Mouse (Mus musculus) induced T-regulatory cell, adult 2 months (primary cell): ENCODE results near the gene Pgbd1.
"Not testable (repeated sequence)": the region's sequence is repeated elsewhere in the genome, so short reads cannot be mapped to it uniquely, and the experiment has no call there.

Experiments
- DNase-seq: peaks from one replicate; pipeline ENCODE4 v3.0.0-alpha.2; 2012; ENCODE audit warnings: low read depth

Pgbd1 gene

DNA sequence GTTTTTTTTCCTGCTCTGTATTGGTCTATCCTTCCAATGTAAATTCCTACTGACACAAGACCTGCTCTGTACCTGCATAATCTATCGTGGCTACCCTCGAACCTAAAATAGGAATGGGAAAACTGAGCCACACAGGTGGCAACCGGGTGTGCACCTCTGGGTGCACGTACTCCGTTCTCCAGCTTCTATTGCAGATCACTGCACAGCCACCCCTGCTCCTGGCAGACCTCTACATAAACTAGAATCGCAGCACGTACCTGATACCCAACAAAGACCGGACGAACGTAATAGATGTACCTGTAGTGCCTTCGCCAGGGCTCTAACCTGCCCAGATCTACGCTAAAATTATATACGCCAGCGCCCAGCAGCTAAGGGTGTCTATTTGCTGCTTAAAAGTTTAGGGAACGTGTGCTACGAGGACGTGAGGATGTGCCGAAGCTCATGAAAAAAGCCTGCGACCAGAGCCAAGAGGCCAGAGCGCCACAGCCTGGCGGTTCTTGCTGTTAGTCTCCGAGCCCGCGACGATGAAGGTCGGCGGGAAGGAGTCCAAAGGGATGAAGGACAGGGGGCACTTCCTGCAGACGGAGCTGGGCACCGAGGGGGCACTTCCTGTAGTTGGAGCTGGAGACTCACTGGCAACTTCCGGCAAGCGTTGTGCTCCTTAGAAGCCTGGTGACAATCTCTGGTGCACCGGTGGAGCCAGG lies at the start of gene Pgbd1:
Gene Pgbd1 (minus strand): TSS at position 556 of the 704 bp plus-strand sequence.
- DNase-seq, result peak; percentile 75

DNA sequence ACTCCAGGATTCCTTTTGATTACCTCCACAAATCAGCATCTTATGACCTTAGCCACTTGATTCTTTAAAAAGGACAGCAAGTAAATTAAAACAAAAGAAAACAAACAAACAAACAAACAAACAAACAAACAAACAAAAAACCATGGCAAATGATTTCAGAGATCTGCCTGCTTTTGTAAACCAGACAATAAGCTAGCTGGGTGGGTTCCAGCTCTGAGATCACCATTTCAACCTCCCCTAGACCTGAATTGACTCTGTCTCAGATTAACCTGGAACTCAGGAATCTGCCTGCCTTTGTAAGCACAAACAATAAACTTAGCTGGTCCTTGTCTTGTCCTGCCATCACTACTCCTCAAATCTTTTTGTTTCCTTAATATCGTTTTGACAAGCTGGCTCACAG lies 46.0 kb upstream of the Pgbd1 start:
- no peak for DNase-seq

DNA sequence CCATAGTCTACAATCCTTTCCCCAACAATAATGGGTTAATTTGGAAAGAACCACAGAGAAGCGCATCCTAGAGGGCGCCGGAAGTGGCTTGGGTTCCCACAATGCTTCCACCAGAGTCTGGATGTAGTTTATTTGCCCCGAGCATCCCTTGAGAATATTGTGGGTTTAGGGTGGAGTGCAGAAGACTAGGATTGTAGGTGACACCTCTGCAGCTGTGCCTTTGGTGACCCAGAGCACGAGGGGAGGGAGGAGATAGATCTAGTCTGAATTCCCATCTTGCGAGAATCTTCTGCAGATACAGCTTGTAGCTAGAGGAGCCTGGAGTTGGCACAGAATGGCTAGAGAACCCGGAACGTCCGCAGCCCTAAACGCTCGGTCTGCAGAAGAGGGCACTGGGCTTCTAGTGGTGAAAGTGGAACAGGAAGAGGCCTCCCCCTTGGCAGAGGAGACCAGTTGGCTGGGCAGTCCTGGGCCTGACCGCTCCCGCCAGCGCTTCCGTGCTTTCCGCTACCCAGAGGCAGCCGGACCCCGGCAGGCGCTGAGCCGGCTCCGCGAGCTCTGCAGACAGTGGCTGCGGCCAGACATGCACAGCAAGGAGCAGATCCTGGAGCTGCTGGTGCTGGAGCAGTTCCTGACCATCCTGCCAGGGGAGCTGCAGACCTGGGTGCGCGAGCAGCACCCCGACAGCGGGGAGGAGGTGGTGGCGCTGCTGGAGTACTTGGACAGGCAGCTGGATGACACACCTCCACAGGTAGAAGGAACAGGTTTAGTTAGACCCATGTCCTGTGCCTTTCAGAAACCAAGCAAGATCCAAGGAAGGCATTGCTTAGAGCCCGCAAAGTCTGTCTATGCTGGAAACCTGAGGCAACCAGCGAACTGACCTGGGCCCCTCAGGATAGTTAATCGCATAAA lies 38.2 kb upstream of the Pgbd1 start, which contains the start of the genes Zkscan4 and Gm10065:
Gene Zkscan4 (plus strand): TSS at position 149 of the 912 bp plus-strand sequence.
Gene Gm10065 (minus strand): TSS at position 683 of the 912 bp plus-strand sequence.
- DNase-seq, result not testable (repeated sequence)

DNA sequence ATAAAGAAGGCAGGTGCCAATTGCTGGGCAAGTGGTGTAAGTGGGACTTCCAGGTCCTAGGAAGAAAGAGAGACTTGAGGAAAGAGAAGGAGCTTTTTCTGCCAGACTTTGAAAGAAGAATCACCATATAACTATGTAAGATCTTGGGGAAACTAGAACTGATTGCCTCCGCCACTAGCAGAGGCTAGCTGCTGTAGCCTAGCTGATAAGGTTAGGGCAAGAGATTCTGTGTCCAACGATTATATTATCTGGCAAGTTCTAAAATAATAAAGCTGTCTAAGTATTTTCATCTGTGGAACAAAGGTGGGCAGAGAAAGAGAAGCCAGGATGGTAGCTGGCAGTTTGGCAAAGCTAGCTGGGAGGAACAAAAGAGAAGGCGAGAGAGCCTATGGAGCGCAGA lies 31.6 kb upstream of the Pgbd1 start:
- DNase-seq, result no peak

DNA sequence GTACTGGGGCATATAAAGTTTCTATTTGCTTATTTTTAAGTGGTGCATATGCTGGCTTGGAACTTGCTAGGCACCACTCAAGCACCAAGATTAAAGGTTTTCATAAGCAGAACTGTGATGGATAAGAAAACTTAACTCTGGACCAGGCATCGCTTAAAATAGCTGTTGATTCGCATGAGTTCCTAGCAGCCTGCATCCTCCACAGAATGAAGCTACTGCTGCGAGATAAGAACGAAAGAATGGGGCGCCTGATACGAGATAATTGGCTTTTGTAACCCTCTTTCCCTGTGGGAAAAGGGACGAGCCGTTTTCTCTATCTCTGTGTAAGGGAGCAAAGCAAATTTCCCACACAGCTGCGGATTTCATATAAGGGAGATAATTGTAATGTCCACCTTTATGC lies 28.2 kb upstream of the Pgbd1 start:
- DNase-seq, result peak; percentile 9

DNA sequence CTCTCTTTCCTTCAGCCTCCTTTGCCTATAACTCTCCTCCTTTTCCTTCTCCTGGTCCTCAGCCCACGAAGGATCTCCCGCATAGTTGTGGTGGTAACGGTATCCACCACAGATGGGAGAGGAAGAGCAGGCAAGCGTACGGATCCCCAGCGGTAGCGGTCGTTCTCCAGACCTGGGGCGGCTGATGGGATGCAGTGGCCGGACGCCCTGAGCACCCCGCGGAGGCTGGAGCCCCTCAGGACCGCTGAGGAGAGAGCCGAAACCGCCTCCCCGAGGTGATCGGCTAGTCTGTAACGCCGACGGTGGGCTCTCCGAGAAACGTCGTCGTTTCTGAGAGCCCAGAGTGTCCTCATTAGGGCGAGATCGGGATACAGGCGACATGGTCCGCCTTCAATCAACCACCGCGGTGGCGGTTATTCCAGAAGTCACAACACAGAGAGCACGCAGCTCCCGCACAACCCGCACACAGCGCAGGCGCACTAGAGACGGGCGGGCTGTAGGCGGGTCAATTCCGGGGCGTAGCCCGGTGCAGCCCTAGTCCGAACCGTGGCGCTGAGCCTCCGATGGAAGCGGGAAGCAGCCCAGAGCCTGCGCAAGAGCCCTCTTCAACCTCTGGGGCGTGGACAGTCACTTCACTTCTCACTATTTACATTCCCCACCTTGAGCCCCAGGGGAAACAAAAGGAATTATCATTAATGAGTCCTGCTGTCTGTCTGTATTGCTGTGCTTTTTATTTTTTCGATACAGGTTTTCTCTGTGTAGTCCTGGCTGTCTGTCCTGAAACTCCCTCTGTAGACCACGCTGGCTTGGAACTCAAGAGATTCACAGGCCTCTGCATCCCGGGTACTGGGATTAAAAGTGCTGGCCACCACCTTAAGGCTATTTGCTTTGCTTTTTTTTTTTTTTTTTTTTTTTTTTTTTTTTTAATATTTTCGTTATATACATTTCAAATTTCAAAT lies 27.5 kb upstream of the Pgbd1 start, which contains the start of gene Nkapl:
Gene Nkapl (minus strand): TSS at position 449 of the 959 bp plus-strand sequence.
- DNase-seq, result peak; percentile 89

DNA sequence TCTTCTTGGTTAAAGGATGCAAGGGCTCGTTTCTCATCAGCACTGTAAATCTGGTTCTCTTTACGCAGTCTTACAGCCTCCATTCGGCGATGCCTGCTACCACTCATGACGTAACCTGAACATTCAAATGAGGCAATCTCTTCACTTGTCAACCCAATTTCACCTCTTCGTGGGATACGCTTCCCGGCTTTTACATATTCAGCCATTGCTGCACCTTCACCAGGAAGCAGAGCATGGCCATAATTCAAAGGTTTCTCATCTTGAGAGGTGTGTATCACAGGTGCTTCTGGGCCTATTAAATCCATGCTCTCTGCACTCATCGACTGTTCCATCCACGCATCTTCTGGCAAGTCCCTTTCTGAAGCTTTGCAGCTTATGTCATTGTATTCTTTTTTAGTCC lies 26.5 kb upstream of the Pgbd1 start:
- no peak for DNase-seq

DNA sequence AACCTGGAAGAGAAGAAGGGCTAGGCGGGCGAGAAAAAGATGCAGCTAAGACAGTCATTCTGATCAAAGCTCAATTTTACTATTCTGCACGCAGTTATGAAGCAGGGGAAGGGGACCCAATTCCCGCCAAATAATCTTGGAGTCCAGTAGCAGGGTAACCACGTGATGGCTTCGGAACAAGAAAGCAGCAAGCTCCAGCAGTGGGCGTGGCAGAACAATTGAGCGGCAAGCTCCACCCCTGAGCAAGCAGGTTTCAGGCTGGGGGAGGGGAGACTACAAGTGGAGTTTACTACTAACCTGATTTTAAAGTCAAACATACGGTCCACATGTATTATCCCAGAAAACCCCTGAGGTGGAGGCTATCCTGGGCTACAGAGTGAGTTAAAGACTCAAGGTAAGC lies 21.7 kb upstream of the Pgbd1 start:
- not testable (repeated sequence) for DNase-seq

DNA sequence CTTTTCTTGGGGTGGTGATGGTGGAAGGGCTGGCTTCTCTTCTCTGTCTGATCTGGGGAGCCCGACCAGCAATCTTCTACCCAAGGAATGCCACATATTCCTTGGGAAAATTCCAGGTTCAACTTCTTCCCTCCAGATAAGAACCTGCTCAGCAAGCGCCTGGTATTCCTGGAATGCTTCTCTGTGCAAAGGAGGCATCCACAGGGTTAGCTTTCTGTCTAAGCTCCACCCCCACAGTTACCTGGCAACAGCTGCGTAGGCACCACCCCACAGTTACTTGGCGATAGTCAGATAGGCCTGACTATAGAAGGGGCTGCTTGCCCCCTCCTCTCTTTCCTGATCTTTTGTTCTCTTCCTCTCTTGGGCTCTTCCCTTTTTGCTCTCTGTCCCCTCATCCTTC lies 15.5 kb upstream of the Pgbd1 start:
- DNase-seq, result no peak

DNA sequence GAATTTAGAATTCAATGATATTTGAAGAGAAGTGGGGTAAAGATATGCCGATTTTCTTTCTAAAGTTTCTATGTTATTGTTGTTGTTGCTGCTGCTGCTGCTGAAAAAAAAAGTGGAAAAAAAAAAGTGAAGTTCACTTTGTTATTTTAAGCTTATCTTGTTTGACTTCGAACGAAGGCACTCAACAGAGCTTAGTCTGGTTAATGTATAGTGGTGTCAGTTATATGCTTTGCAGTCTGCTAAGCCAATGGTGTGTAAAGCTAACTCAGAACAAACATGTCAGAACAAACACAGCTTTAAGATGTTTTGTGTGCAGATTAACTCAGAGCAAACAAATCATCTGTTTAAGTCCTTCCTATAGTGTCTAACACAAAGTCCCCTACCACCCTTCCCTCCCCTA lies 13.3 kb upstream of the Pgbd1 start:
- DNase-seq, result no peak

DNA sequence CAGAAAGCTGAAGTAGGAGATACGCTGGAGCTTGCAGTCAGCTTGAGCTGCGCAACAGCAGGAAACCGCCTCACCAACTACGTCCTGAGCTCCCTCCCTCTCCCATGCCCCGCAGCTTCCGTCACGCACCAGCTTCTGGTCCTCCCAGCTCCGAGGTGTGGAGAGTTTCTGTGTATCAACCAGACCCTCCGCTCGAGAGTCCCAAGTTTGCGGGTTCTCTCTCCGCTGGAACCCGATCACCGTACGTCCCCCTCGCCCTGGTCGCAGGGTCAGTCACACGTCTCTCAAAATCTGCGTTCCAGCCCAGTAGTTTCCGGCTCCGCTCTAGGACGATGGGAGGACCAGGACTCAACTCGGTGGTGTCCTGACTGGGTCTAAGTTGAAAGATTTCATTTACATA lies 12.6 kb upstream of the Pgbd1 start, which contains the start of gene Zscan26:
Gene Zscan26 (minus strand): TSS at position 282 of the 400 bp plus-strand sequence.
- peak; percentile 89 for DNase-seq

DNA sequence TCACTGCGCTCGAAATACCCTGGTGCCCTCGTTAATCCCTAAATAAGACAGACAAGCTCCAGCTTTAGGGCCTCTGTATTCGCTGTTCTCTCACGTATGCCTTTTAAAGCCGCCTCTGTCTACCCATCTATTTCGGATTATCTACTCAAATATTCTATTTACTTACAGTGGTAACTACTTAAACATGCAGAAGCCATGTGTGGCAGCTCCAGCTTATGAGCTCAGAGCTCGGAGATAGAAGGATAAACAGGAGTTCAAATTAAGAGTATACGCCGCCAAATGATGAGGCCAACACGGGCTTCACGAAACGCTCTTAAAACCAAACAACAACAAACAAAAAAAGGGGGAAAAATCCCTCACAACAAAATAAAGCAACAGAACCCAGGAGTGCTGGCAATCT lies 12.2 kb upstream of the Pgbd1 start:
- no peak for DNase-seq

DNA sequence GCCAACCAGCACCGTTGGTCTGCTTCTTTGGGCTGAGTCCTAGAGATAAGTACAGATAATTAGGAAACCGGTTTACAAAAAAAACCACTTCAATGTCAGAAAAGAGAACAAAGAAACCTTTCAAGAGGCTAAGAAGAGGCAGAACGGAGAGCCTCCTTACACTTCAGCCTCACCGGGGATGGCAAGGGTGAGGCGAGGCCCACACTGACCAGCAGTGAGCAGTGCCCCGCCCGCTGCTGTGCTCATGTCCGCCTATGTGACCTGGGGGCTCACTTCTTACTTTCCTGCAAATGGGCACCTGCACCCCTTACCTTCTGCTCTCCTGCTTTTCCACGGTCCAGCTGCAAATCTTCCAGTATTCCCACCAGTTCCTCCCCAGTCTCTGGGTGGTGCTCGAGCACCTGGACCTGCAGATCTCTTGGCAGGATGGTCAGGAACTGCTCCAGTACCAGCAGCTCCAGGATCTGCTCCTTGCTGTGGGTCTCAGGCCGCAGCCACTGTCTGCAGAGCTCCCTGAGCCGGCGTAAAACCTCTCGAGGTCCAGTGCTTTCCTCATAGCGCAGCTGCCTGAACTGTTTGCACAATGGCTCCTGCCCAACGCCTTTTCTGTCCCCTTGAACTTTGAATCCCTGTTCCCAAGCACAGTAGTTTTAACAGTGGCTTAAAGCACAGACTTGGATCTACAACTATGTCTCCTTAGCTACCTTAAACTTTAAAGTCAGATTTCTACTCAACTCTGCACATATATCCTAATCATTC lies 7.2 kb upstream of the Pgbd1 start:
- DNase-seq, result no peak

DNA sequence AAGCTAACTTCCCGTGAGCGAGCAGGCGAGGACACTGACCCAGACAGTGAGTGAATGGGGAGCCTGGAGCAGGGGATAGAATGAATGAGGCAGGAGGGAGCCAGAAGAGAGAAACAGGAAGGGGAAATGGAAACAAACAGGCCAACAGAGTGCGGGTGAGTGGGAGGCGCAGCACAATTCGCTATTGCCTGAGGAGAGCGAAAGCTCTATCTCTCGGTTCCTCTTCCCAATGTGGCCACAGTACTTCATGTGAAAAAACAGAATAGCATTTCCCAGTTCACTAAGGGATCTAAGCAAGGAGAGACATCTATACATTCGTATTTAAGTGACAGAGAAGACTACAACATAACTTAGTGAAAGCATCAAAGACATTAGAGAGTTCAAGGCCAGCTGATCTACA lies 5.9 kb upstream of the Pgbd1 start:
- no peak for DNase-seq

DNA sequence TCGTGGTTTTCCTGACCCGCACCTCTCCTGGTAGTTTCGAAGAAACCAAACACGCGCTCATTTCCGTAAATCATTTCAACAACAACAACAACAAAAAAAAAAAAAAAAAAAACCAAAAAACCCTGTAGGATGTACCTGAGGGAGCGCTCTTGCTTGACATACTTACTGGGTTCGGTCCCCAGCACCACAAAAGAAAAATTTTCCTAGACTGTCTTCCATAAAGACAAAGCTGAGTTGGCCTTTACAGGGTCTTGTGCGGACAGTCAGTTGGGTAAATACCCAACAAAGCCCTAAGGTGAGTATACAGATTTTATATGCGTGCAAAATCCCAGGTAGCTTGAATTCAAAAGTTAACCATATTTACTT lies 332 bp upstream of the Pgbd1 start:
- no peak for DNase-seq

DNA sequence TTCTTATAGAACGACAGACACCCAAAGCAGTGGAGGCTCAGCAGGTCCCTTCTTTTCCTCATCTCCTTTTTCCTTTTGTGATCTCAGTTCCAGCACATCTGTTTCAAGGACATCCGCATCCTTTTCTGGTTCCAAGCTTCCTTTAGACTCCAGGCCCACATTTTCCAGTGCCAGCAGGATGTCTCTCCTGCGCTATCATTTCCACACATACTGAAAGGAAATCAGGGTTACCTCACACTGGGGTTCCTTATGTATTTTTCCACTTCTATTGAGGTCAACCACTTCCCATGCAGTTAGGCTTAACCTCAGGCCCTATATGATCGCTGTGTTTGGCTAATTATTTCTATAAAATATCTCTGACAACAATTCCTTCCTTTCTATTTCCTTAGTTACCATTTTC lies 5.4 kb downstream of the Pgbd1 start:
- DNase-seq, result no peak

DNA sequence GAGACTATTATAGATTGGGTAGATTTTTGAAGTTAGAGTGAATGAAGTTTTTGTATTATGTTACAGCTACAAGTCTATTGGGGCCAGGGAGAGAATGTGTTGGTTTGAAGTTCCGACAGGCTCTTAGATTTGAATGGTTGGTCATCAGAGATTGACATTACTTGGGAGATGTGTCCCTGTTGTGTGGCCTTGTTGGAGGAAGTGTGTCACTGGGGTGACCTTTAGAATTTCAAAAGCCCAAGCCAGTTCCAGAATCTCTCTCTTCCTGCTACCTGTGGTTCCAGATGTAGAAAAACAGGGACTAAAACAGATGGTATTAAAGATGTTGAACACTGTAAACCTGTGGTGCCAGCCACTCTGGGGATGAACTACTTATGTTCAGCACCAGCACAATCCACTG lies 13.2 kb downstream of the Pgbd1 start:
- DNase-seq, result no peak

DNA sequence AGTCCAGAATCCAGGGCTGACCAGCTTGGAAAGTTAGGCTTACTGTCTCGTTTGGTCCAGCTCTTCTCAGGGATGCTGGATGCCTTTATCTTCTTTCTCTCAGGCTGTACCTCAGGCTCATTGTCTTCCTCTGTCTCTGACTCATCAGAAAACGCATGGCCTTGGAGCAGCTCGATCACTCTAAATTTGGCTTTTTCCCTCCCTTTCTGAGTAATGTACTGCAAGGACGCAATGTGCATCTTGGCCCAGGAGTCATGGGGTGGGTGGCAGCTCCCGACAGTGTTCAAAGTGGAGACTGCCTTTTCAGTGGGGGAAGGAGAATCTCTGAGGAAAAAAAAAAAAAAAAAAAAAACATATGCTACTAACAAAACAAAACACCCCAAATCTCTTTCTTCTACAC lies 17.6 kb downstream of the Pgbd1 start:
- no peak for DNase-seq

DNA sequence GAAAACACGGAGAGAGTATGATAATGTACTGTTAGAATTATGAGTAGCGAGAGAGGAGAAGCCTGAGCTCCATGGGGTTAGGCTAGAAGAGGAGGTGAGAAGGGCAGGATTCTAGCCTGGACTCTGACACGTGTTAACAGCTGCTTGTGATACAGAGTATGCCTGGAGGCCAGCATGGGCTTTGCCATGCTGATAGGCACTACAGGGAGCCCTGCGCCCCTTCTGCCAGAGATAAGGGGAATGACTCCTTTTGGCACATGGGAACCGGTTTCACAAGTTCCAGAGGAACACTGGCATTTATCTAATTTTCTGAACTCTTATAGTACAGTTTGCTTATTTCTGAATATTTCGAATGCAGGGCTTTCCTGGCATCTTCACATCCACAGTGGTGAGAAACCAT lies 22.0 kb downstream of the Pgbd1 start:
- no peak for DNase-seq

DNA sequence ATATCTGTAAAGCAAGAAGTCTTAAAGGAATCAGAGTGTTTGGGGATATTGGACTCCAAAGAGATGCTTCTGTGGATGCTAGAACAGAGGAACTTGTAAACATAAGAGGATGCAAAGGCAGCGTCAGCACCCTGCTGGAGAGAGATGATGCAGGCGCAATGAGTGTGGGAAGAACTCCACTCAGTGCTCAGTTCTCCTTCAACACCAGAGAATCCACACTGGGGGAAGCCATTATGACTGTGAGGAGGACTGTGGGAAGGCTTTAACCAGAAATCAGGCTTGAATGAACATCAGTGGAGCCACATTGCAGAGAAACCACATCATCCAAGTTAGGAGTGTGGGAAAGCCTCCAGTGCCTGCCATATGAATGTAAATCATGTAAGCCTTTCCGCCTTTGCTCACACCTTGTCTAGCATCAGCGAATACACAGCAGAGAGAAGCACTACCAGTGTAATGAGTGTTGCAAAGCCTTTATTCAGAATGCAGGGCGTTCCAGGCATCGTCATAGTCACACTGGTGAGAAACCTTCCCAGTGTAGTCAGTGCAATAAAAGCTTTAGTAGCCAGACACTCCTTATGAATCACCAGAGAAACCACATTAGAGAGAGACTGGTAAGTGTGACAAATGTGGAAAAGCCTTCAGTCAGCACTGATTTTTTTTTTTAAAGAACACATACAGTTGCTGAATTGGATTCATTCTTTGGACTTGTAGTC lies 23.4 kb downstream of the Pgbd1 start:
- DNase-seq, result peak; percentile 42
